Mouse (Mus musculus) limb, embryonic 14.5 days (tissue): Measurements from ENCODE around the gene Ctdsp2. TPM values are rescaled to one million over a fixed set of nuclear protein-coding genes. Genes with fewer than 3 reads are reported as not detected.
A peak's percentile ranks its signal among the peaks of the same experiment; 100 is the strongest.

Experiments used
- ATAC-seq: fragments of 200-750 bp; cut with Nextera tagmentation; 2 replicates; pipeline ENCODE4 v1.8.0; 2017; ENCODE audit warnings: low read depth, moderate number of reproducible peaks, moderate TSS enrichment; ENCODE audit not compliant: low FRiP score
- DNase-seq: peaks from one replicate; pipeline ENCODE4 v3.0.0-alpha.2; 2015; ENCODE audit warnings: low spot score
- H3K27ac ChIP-seq: fragments of 300-500 bp; sonication (generic); replicated peaks from 2 replicates; pipeline ENCODE4 v1.5.1; 2014; ENCODE audit warnings: low read depth, mild to moderate bottlenecking, low read length, moderate library complexity, mixed read lengths
- H3K27me3 ChIP-seq: fragments of 300-500 bp; sonication (generic); 2 replicates; pipeline ENCODE4 v1.6.1; 2014; ENCODE audit warnings: low read length, mixed read lengths; ENCODE audit not compliant: control insufficient read depth, insufficient read depth
- H3K36me3 ChIP-seq: fragments of 300-500 bp; sonication (generic); 2 replicates; pipeline ENCODE4 v1.6.1; 2014; ENCODE audit warnings: mild to moderate bottlenecking, low read length, moderate library complexity, mixed read lengths; ENCODE audit not compliant: control insufficient read depth, insufficient read depth
- H3K4me1 ChIP-seq: fragments of 300-500 bp; sonication (generic); 2 replicates; pipeline ENCODE4 v1.6.1; 2014; ENCODE audit warnings: antibody characterized with exemption, low read length, mixed read lengths; ENCODE audit not compliant: control insufficient read depth, insufficient read depth
- H3K4me2 ChIP-seq: fragments of 300-500 bp; sonication (generic); replicated peaks from 2 replicates; pipeline ENCODE4 v1.6.1; 2014; ENCODE audit warnings: low read depth, mild to moderate bottlenecking, low read length, moderate library complexity; ENCODE audit not compliant: severe bottlenecking
- H3K4me3 ChIP-seq: fragments of 300-500 bp; sonication (generic); replicated peaks from 2 replicates; pipeline ENCODE4 v1.5.1; 2014; ENCODE audit warnings: low read length
- H3K9ac ChIP-seq: fragments of 300-500 bp; sonication (generic); 2 replicates; pipeline ENCODE4 v1.6.1; 2014; ENCODE audit warnings: mild to moderate bottlenecking, low read depth, low read length, moderate library complexity; ENCODE audit not compliant: severe bottlenecking
- H3K9me3 ChIP-seq: fragments of 300-500 bp; sonication (generic); 2 replicates; pipeline ENCODE4 v1.6.1; 2016; ENCODE audit warnings: low read length; ENCODE audit not compliant: control insufficient read depth
- POLR2A ChIP-seq: fragments of 200-500 bp; IDR thresholded peaks from 2 replicates; pipeline ENCODE4 v1.8.0; 2012; ENCODE audit warnings: inconsistent platforms, mild to moderate bottlenecking, moderate library complexity, borderline replicate concordance; ENCODE audit not compliant: insufficient read depth, insufficient read length; ENCODE audit errors: extremely low read depth
- WGBS: fragments of 180-500 bp; shearing (Covaris S2); extraction: QIAGEN DNeasy Blood & Tissue Kit; methylation state at CpG from one replicate; pipeline ENCODE4 v1.1.7; 2014; 5-methylcytosine and 5-hydroxymethylcytosine counted together
- polyA plus RNA-seq, 2 experiments: library from polyadenylated mRNA; depleted of rRNA in 1 of 2; stranded (reverse) in 1 of 2; unstranded in 1 of 2; fragments of >200 nt; fragmentation: Nextera tagmentation in 1 of 2; extraction: Ambion mirVana in 1 of 2; gene quantifications; 2 replicates each; pipeline versions ENCODE4 v1.2.1 to v1.2.3; 2012 to 2014

The Ctdsp2 gene
- polyA plus RNA-seq, 2 experiments = 143 to 230 TPM

DNA sequence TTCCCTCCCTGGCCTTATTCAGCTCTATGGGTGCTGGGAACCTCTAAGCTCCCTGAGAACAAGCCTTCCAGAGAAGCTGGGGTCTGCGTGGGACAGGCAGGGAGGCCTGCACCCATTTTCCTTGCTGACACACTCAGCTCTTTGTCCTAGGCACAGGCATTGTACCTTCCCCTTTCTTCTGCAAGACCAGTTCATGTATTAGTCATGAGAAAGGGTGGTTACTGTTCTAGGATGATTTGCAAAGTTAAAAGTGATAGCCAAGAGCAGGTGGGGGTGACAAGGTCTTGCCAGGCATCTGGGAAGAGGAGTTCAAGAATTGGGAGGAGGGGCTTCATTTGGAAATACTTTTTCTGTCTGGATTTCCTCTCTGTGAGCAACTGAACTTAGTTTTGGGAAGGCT, 23.5 kb downstream of the Ctdsp2 start:
- Histone ChIP-seq H3K27ac (no peak overlapping the region), H3K4me1 (no peaks in the 10 kb centered on the region), H3K4me2 (no peak overlapping the region), H3K27me3 (no peaks in the 10 kb centered on the region), H3K9ac (no peak overlapping the region), H3K4me3 (no peak overlapping the region), H3K9me3 (no peaks in the 10 kb centered on the region), H3K36me3 (peaks cover 35% of the 10 kb centered on the region)
- ATAC-seq (no peak), DNase-seq (no peak)
- WGBS = 100% methylated on average over 1 of the region's 1 CpGs
- no peak for TF ChIP-seq POLR2A

DNA sequence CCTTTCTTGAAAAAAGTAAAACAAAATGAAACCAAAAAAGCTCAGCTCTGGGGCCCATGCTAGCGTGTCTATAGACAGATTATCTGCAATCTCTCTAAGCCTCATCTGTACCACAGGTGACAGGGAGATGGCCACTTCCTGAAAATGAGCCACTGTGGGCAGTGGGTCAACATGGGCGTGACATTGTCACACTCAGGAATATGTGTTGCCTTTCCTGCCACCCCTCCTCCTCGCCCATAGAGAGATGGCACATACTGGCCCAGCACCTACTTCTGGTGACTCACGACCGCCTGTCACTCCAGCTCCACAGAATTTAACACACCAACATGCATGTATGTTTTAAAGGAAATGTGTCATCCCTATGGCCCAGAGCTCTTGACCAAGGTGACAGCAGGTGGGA, 24.2 kb downstream of the Ctdsp2 start:
- Histone ChIP-seq H3K9ac (no peak overlapping the region), H3K4me3 (no peak overlapping the region), H3K27me3 (no peaks in the 10 kb centered on the region), H3K4me2 (no peak overlapping the region), H3K4me1 (no peaks in the 10 kb centered on the region), H3K9me3 (no peaks in the 10 kb centered on the region), H3K27ac (no peak overlapping the region), H3K36me3 (peaks cover 28% of the 10 kb centered on the region)
- 85% methylated on average over 5 of the region's 5 CpGs for WGBS
- TF ChIP-seq POLR2A = no peak
- DNase-seq (no peak), ATAC-seq (no peak)

DNA sequence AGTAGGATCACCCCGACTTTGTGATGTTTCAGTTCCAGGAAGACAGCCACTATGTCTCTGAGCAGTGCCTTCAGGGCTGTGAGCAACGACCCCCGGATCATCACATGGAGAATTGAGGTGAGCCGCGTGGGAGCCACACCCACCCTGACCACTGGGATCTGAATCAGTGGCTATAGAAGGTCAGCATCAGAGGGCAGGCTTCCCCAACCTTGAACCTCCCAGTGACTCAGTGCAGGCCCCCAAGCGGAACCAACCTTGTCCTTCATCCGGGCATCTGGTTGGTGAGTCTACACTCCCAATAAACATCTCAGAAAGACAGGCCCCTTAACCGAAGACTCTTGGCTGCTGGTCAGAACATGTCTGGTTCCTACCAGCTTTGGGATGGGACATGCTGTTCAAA, 24.8 kb downstream of the Ctdsp2 start:
- H3K4me2 ChIP-seq = no peak overlapping the region
- H3K36me3 ChIP-seq = peaks cover 23% of the 10 kb centered on the region
- no peak for TF ChIP-seq POLR2A
- H3K27me3 ChIP-seq = no peaks in the 10 kb centered on the region
- H3K4me3 ChIP-seq = no peak overlapping the region
- no peak for ATAC-seq
- no peaks in the 10 kb centered on the region for H3K4me1 ChIP-seq
- no peak overlapping the region for H3K9ac ChIP-seq
- H3K9me3 ChIP-seq = no peaks in the 10 kb centered on the region
- WGBS = 83% methylated on average over 8 of the region's 8 CpGs
- no peak overlapping the region; the same call in 1 of the 2 replicates for H3K27ac ChIP-seq
- DNase-seq = no peak

DNA sequence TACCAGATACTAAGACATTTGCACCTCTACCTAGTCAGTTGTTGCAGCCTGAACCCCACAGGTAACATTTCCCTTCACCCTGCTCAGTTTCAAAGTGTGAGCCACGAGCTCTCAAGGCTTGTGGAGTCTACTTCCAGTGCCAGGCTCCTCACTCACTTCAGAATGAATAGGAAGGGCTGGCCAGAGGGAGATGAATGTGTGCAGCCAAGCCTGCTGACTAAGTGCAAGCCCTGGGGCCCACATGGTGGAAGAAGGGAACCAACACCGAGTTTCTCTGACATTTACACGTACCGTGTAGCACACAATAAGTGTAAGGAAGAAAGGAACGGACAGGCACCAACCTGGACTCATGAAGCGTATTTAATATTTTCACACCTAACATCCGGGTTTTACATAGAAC, 25.3 kb downstream of the Ctdsp2 start:
- Histone ChIP-seq H3K9me3 (no peaks in the 10 kb centered on the region), H3K27me3 (no peaks in the 10 kb centered on the region)
- TF ChIP-seq POLR2A = no peak

GRCm38 (mm10) chr10:127016488-127016887, 38.0 kb downstream of the Ctdsp2 start:
- Histone ChIP-seq H3K36me3 (no peaks in the 10 kb centered on the region; the same call in 1 of the 2 replicates), H3K27me3 (no peaks in the 10 kb centered on the region), H3K27ac (0 out of 2 replicates have a peak overlapping the region, but pooled peaks have one; percentile 43), H3K4me3 (no peak overlapping the region), H3K9ac (peak overlapping the region; percentile 25; the same call in 1 of the 2 replicates), H3K4me2 (no peak overlapping the region), H3K9me3 (no peaks in the 10 kb centered on the region), H3K4me1 (peaks cover 9% of the 10 kb centered on the region)
- ATAC-seq = peak; percentile 43; the same call in 1 of the 2 replicates
- 49% methylated on average over 5 of the region's 5 CpGs for WGBS
- peak; percentile 33 for DNase-seq
- TF ChIP-seq POLR2A = no peak

More for the DNA sequence above, 25.3 kb downstream of the Ctdsp2 start:
- DNase-seq (no peak), ATAC-seq (no peak)
- Histone ChIP-seq H3K4me2 (no peak overlapping the region), H3K9ac (no peak overlapping the region), H3K27ac (no peak overlapping the region; the same call in 1 of the 2 replicates), H3K4me3 (no peak overlapping the region), H3K36me3 (peaks cover 18% of the 10 kb centered on the region), H3K4me1 (no peaks in the 10 kb centered on the region)
- 85% methylated on average over 7 of the region's 7 CpGs for WGBS
